Mouse (Mus musculus) midbrain, postnatal 0 days (tissue): ENCODE data around the gene Crybg3. TPM values are rescaled to one million over a fixed set of nuclear protein-coding genes. Genes with fewer than 3 reads are reported as not detected.

ENCODE experiments used
- ATAC-seq: fragments of 200-750 bp; cut with Nextera tagmentation; 2 replicates; pipeline ENCODE4 v1.8.0; 2017; ENCODE audit warnings: moderate number of reproducible peaks, mild to moderate bottlenecking, moderate TSS enrichment, moderate library complexity; ENCODE audit not compliant: low FRiP score
- DNase-seq: peaks from one replicate; pipeline ENCODE4 v3.0.0-alpha.2; 2015; ENCODE audit warnings: low spot score
- H3K27ac ChIP-seq: fragments of 300-500 bp; sonication (generic); 2 replicates; pipeline ENCODE4 v1.5.1; 2014; ENCODE audit warnings: low read depth, mild to moderate bottlenecking, low read length, mixed read lengths
- H3K27me3 ChIP-seq: fragments of 300-500 bp; sonication (generic); 2 replicates; pipeline ENCODE4 v1.6.1; 2014; ENCODE audit warnings: low read length, control low read depth, mixed read lengths; ENCODE audit not compliant: insufficient read depth
- H3K36me3 ChIP-seq: fragments of 300-500 bp; sonication (generic); 2 replicates; pipeline ENCODE4 v1.6.1; 2014; ENCODE audit warnings: low read length, control low read depth, mixed read lengths; ENCODE audit not compliant: insufficient read depth
- H3K4me1 ChIP-seq: fragments of 300-500 bp; sonication (generic); 2 replicates; pipeline ENCODE4 v1.6.1; 2014; ENCODE audit warnings: mild to moderate bottlenecking, control low read depth, antibody characterized with exemption, low read length, mixed read lengths; ENCODE audit not compliant: insufficient read depth
- H3K4me2 ChIP-seq: fragments of 300-500 bp; sonication (generic); 2 replicates; pipeline ENCODE4 v1.6.1; 2014; ENCODE audit warnings: low read depth, mild to moderate bottlenecking, low read length, mixed read lengths; ENCODE audit not compliant: poor library complexity, severe bottlenecking
- H3K4me3 ChIP-seq: fragments of 300-500 bp; sonication (generic); 2 replicates; pipeline ENCODE4 v1.5.1; 2014; ENCODE audit warnings: low read depth, mild to moderate bottlenecking, low read length, moderate library complexity
- H3K9ac ChIP-seq: fragments of 300-500 bp; sonication (generic); replicated peaks from 2 replicates; pipeline ENCODE4 v1.6.1; 2014; ENCODE audit warnings: mild to moderate bottlenecking, low read length, moderate library complexity, mixed read lengths; ENCODE audit not compliant: poor library complexity, severe bottlenecking
- H3K9me3 ChIP-seq: fragments of 300-500 bp; sonication (generic); 2 replicates; pipeline ENCODE4 v1.6.1; 2016; ENCODE audit warnings: low read length, control low read depth
- CTCF ChIP-seq: IDR thresholded peaks from 2 replicates; pipeline ENCODE4 v1.5.1; 2016; ENCODE audit warnings: antibody characterized with exemption, mild to moderate bottlenecking
- WGBS: fragments of 180-500 bp; shearing (Covaris S2); extraction: QIAGEN DNeasy Blood & Tissue Kit; methylation state at CpG from one replicate; pipeline ENCODE4 v1.1.7; 2014; 5-methylcytosine and 5-hydroxymethylcytosine counted together
- polyA plus RNA-seq: library from polyadenylated mRNA; unstranded; fragments of >200 nt; fragmentation: Nextera tagmentation; extraction: Ambion mirVana; gene quantifications from 2 replicates; pipeline ENCODE4 v1.2.1, GENCODE M21; 2015
- total RNA-seq: library from RNA; depleted of rRNA; stranded (reverse); fragments of >200 nt; gene quantifications from 2 replicates; pipeline ENCODE4 v1.2.3, GENCODE M21; 2014

The Crybg3 gene
- total and polyA plus RNA-seq, 2 experiments from 2014 or later, result 1.1 to 4.0 TPM

DNA sequence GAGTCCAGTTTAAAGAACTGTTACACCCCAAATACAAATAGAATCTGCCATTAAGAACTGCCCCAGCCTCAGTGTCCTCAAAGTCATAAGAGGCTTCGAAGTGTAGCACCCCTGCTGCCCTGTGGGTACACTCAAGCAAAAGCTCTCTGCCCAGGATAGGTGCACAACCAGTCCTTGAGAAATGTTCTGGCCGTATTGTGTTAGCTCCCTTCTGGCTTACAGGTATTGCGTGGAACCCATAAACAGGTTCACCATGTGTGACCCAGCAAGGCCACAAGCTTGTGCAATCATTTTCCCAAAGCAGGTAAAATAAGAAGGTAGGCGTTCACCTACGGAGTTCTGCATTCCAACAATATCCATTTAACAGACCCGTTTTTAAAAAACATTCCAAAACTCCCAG lies 3.5 kb downstream of the Crybg3 start:
- H3K9ac ChIP-seq, result no peak overlapping the region
- H3K27ac ChIP-seq, result no peak overlapping the region
- DNase-seq, result no peak
- ATAC-seq, result no peak
- 94% methylated on average over 6 of the region's 6 CpGs for WGBS
- H3K4me1 ChIP-seq, result no peaks in the 10 kb centered on the region
- no peak overlapping the region for H3K4me2 ChIP-seq
- H3K9me3 ChIP-seq, result no peaks in the 10 kb centered on the region
- H3K36me3 ChIP-seq, result no peaks in the 10 kb centered on the region
- H3K4me3 ChIP-seq, result no peak overlapping the region
- no peak for TF ChIP-seq CTCF
- H3K27me3 ChIP-seq, result no peaks in the 10 kb centered on the region

DNA sequence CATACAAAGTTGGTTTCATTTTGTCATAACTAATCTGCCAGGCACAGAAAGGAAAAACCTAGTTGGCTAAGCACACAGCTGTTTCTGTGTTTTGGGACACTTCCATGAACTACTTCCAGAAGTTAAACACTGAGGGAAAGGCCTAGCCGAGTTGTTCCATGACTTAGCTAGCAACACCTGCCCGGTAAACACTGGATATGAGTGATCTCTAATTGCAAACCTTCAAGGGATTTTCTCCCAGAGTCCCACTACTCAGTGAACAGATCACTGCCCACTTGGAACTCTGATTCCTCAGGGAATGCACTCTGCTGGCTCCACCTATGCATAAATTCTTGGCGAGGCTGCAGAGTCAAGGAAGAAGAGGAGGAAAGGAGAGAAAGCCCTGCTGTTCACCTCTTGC lies 6.1 kb downstream of the Crybg3 start:
- H3K4me2 ChIP-seq, result no peak overlapping the region
- no peaks in the 10 kb centered on the region for H3K27me3 ChIP-seq
- no peak overlapping the region for H3K4me3 ChIP-seq
- H3K4me1 ChIP-seq, result no peaks in the 10 kb centered on the region
- H3K9me3 ChIP-seq, result no peaks in the 10 kb centered on the region
- H3K9ac ChIP-seq, result no peak overlapping the region
- 84% methylated on average over 3 of the region's 3 CpGs for WGBS
- no peaks in the 10 kb centered on the region for H3K36me3 ChIP-seq
- DNase-seq (no peak), ATAC-seq (no peak)
- no peak overlapping the region for H3K27ac ChIP-seq
- no peak for TF ChIP-seq CTCF

DNA sequence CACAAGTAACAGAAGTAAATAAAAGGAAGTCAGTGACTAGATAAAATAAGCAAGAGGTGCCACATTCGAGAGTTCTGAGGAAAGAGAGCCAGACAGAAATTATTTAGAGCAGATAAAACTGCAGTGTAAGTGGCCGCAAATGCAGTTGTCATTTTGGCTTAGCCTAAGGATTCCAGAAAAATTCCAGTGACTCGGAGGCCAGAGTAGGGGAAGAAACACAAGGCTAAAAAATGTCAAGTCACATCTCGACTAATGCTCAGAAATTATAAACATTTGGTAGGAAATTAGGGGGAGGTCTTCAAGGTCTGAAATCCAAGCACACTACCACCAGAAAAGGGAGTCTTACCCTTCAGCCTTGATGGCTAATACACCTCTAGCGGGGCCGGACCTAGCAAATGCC lies 10.0 kb downstream of the Crybg3 start:
- Histone ChIP-seq H3K27me3 (no peaks in the 10 kb centered on the region), H3K36me3 (no peaks in the 10 kb centered on the region), H3K9me3 (no peaks in the 10 kb centered on the region), H3K4me2 (no peak overlapping the region), H3K27ac (no peak overlapping the region), H3K9ac (no peak overlapping the region), H3K4me3 (no peak overlapping the region), H3K4me1 (no peaks in the 10 kb centered on the region)
- ATAC-seq (no peak), DNase-seq (no peak)
- no peak for TF ChIP-seq CTCF
- WGBS, result 80% methylated on average over 6 of the region's 6 CpGs

DNA sequence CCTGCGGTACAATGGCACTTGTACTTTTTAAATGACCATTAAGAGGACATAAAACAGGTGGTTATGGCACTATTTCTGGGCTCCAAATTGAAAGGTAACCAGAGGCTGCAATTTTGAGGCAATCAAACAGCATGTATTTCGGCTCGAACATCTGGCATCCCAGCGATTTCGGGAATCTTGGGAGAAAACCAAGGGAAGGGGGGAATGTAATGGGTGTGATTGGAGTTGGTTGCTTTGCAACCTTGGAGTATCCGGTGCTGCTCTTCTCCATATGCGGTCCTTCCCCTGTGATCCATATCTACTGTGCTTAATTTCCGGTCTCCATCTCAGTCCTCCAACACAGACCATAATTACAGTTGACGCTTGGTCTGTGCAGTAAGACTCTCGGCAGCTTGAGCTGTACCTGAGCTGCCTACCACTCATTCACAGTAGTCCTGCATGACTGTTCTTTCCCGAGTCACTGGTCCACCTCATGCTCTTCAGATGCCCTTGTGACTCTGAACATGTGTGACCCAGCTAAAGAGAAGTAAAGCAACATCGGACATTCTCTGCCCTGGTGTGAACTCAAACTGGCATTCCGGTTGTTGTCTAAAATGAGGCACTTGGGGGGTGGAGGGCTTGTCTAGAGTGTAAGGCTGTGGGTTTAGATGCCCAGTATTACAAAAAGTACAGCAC lies 12.3 kb downstream of the Crybg3 start:
- ATAC-seq, result no peak
- no peak overlapping the region for H3K9ac ChIP-seq
- no peak overlapping the region for H3K4me2 ChIP-seq
- H3K4me3 ChIP-seq, result no peak overlapping the region
- no peaks in the 10 kb centered on the region for H3K36me3 ChIP-seq
- H3K27me3 ChIP-seq, result no peaks in the 10 kb centered on the region
- WGBS, result 95% methylated on average over 13 of the region's 13 CpGs
- H3K4me1 ChIP-seq, result no peaks in the 10 kb centered on the region
- no peak for DNase-seq
- H3K27ac ChIP-seq, result no peak overlapping the region
- H3K9me3 ChIP-seq, result no peaks in the 10 kb centered on the region
- TF ChIP-seq CTCF, result no peak

DNA sequence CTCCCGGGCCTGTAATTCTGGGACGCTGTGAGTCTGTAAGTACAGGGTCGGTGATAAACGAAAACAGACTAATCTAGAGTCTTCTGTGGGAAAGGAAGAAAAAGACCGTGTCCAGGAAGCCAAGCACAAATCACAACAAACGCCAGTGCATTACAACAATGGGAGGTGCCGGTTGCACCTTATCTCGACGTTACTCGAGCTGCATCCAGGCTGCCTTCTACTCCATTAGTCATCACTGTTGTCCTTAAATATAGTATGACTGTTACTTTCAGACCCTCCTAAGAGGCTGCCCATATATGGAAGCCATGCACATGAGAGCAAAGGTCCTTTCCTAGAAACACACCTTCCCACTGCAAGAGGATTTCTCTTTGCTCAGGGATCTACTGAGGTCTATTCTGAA lies 13.0 kb downstream of the Crybg3 start:
- no peak overlapping the region for H3K4me3 ChIP-seq
- no peak overlapping the region for H3K9ac ChIP-seq
- 87% methylated on average over 10 of the region's 10 CpGs for WGBS
- H3K4me1 ChIP-seq, result no peaks in the 10 kb centered on the region
- no peaks in the 10 kb centered on the region for H3K27me3 ChIP-seq
- TF ChIP-seq CTCF, result no peak
- no peaks in the 10 kb centered on the region for H3K9me3 ChIP-seq
- DNase-seq (no peak), ATAC-seq (no peak)
- no peaks in the 10 kb centered on the region for H3K36me3 ChIP-seq
- no peak overlapping the region for H3K4me2 ChIP-seq
- H3K27ac ChIP-seq, result no peak overlapping the region

GRCm38 (mm10) chr16:59586911-59587310 lies 13.9 kb downstream of the Crybg3 start:
- Histone ChIP-seq H3K4me1 (no peaks in the 10 kb centered on the region), H3K4me3 (no peak overlapping the region), H3K9ac (no peak overlapping the region), H3K4me2 (no peak overlapping the region), H3K27ac (no peak overlapping the region), H3K9me3 (no peaks in the 10 kb centered on the region), H3K36me3 (no peaks in the 10 kb centered on the region), H3K27me3 (no peaks in the 10 kb centered on the region)
- ATAC-seq (no peak), DNase-seq (no peak)
- no peak for TF ChIP-seq CTCF
- WGBS, result 91% methylated on average over 7 of the region's 8 CpGs
